Mouse (Mus musculus) layer of hippocampus, postnatal 14 days (tissue): ENCODE results near the gene Gm28048. TPM values are rescaled to one million over a fixed set of nuclear protein-coding genes. Genes with fewer than 3 reads are reported as not detected.

ENCODE experiments used
- DNase-seq, 2 experiments: peaks; one replicate each; pipeline ENCODE4 v3.0.0; 2021 to 2022; ENCODE audit warnings: low spot score in 2 of 2, mixed read lengths in 1 of 2
- long read RNA-seq, 2 experiments: library from polyadenylated mRNA; stranded (forward); transcript quantifications; one replicate each; pipeline ENCODE4 v2.0.0; 2021
- total RNA-seq, 2 experiments: library from RNA; stranded (reverse); gene quantifications; 2 replicates each; pipeline ENCODE4 v1.2.3; 2021

Gm28048 gene
- 1 to 10 TPM; 8.5 to 9.1 TPM for total RNA-seq
- long read RNA-seq, experiment 1, partial matches to known transcripts = 2 of 2 reads
- long read RNA-seq, experiment 1, other reads (novel, unspliced or antisense) = 0 of 2 reads
- long read RNA-seq, experiment 2, partial matches to known transcripts = 0 of 4 reads
- long read RNA-seq, experiment 2, other reads (novel, unspliced or antisense) = 4 of 4 reads

GRCm38 (mm10) chr11:22981984-22982757 lies at the start of gene Gm28048, which contains the start of gene Commd1:
Gene Gm28048 (minus strand): TSS chr11:22982090.
Gene Commd1 (minus strand): TSS chr11:22982382.
- DNase-seq = peak; percentile 96 to 97

GRCm38 (mm10) chr11:23029399-23029798 lies 47.5 kb upstream of the Gm28048 start:
- no peak for DNase-seq

- no peak for DNase-seq
These were observed 47.1 kb upstream of the Gm28048 start for GRCm38 (mm10) chr11:23028957-23029356.

- DNase-seq = no peak
These were observed 42.3 kb upstream of the Gm28048 start for GRCm38 (mm10) chr11:23024169-23024568.

- no peak for DNase-seq
These were observed 41.3 kb upstream of the Gm28048 start for GRCm38 (mm10) chr11:23023155-23023554.

- no peak for DNase-seq
These were observed 39.0 kb upstream of the Gm28048 start for GRCm38 (mm10) chr11:23020841-23021240.

GRCm38 (mm10) chr11:23020116-23020770 lies 38.4 kb upstream of the Gm28048 start:
- no peak for DNase-seq

- no peak for DNase-seq
These were observed 36.1 kb upstream of the Gm28048 start for GRCm38 (mm10) chr11:23017943-23018342.

GRCm38 (mm10) chr11:23014996-23015395 lies 33.1 kb upstream of the Gm28048 start:
- DNase-seq = no peak

- no peak for DNase-seq
These were observed 31.8 kb upstream of the Gm28048 start for GRCm38 (mm10) chr11:23013580-23014294.

GRCm38 (mm10) chr11:23013096-23013495 lies 31.2 kb upstream of the Gm28048 start:
- no peak for DNase-seq

GRCm38 (mm10) chr11:23008824-23009200 lies 26.9 kb upstream of the Gm28048 start:
- no peak for DNase-seq

GRCm38 (mm10) chr11:23008181-23008823 lies 26.4 kb upstream of the Gm28048 start:
- peak in 1 of 2 experiments; percentile 81 for DNase-seq

GRCm38 (mm10) chr11:23007481-23008180 lies 25.7 kb upstream of the Gm28048 start, which contains the start of gene Fam161a:
Gene Fam161a (plus strand): TSS chr11:23007531.
- DNase-seq = peak; percentile 82 to 96

GRCm38 (mm10) chr11:23007166-23007480 lies 25.2 kb upstream of the Gm28048 start:
- no peak for DNase-seq

GRCm38 (mm10) chr11:23005276-23005675 lies 23.4 kb upstream of the Gm28048 start:
- DNase-seq = no peak

GRCm38 (mm10) chr11:22998308-22998707 lies 16.4 kb upstream of the Gm28048 start:
- no peak for DNase-seq

GRCm38 (mm10) chr11:22995461-22995860 lies 13.6 kb upstream of the Gm28048 start:
- no peak for DNase-seq

GRCm38 (mm10) chr11:22994271-22994670 lies 12.4 kb upstream of the Gm28048 start:
- DNase-seq = no peak

- DNase-seq = no peak
These were observed 9.4 kb upstream of the Gm28048 start for GRCm38 (mm10) chr11:22991218-22991835.
